Mouse (Mus musculus) forebrain, embryonic 13.5 days (tissue): ENCODE data around the gene Olfr613. TPM values are rescaled to one million over a fixed set of nuclear protein-coding genes. Genes with fewer than 3 reads are reported as not detected.
"Not testable (repeated sequence)": the region's sequence is repeated elsewhere in the genome, so short reads cannot be mapped to it uniquely, and the experiment has no call there.

Source experiments
- ATAC-seq: fragments of 200-750 bp; cut with Nextera tagmentation; 2 replicates; pipeline ENCODE4 v1.8.0; 2017
- H3K27ac ChIP-seq: fragments of 300-500 bp; sonication (generic); 2 replicates; pipeline ENCODE4 v1.5.1; 2015; ENCODE audit warnings: inconsistent platforms, mild to moderate bottlenecking, moderate library complexity
- H3K27me3 ChIP-seq: fragments of 300-500 bp; sonication (generic); 2 replicates; pipeline ENCODE4 v1.6.1; 2015; ENCODE audit warnings: mild to moderate bottlenecking, inconsistent platforms
- H3K36me3 ChIP-seq: fragments of 300-500 bp; sonication (generic); 2 replicates; pipeline ENCODE4 v1.6.1; 2015; ENCODE audit warnings: mild to moderate bottlenecking, inconsistent platforms; ENCODE audit not compliant: poor library complexity, severe bottlenecking
- H3K4me1 ChIP-seq: fragments of 300-500 bp; sonication (generic); 2 replicates; pipeline ENCODE4 v1.6.1; 2015; ENCODE audit warnings: inconsistent platforms
- H3K4me2 ChIP-seq: fragments of 300-500 bp; sonication (generic); 2 replicates; pipeline ENCODE4 v1.6.1; 2015; ENCODE audit warnings: inconsistent platforms, mild to moderate bottlenecking, moderate library complexity
- H3K4me3 ChIP-seq: fragments of 300-500 bp; sonication (generic); 2 replicates; pipeline ENCODE4 v1.5.1; 2015; ENCODE audit warnings: mild to moderate bottlenecking, inconsistent platforms
- H3K9ac ChIP-seq: fragments of 300-500 bp; sonication (generic); 2 replicates; pipeline ENCODE4 v1.6.1; 2015; ENCODE audit warnings: mild to moderate bottlenecking, inconsistent platforms
- H3K9me3 ChIP-seq: fragments of 300-500 bp; sonication (generic); replicated peaks from 2 replicates; pipeline ENCODE4 v1.6.1; 2016; ENCODE audit warnings: inconsistent platforms
- WGBS: fragments of 180-500 bp; shearing (Covaris S2); methylation state at CpG from one replicate; pipeline ENCODE4 v1.1.7; 2015; 5-methylcytosine and 5-hydroxymethylcytosine counted together
- microRNA-seq: library from miRNA; unstranded; fragments of <30 nt; microRNA quantifications from one replicate; pipeline ENCODE4, GENCODE M21; 2016
- polyA plus RNA-seq: library from polyadenylated mRNA; unstranded; fragments of >200 nt; fragmentation: Nextera tagmentation; extraction: Ambion mirVana; gene quantifications from 2 replicates; pipeline ENCODE4 v1.2.1, GENCODE M21; 2015

Olfr613 gene
- polyA plus RNA-seq, result not detected in 2 replicates

DNA sequence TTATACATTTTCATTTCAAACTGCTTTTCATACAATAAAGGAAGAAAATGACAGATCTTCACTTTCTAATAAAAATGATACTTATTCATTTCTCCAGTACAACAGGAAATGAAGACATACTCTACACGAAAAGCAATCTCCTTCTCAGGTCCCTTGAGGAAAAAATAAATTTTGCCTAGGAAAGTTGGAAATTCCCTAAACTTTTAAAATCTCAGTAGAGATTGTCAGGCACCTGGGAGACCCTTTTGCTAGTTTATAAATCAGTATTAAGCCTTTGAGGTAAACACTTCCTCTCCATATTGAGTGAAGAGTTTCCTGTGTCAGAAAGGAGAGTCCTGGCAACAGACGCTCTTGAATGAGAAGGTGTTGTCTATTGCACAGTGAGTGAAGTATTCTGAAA, at the start of gene Olfr613:
TSS of gene Olfr613 (plus strand) at position 301 of the 400 bp plus-strand sequence.
- no peak within 1 kb of the TSS for H3K4me3 ChIP-seq
- H3K4me1 ChIP-seq, result no peaks in the 10 kb centered on the region
- H3K36me3 ChIP-seq, result no peaks in the 10 kb centered on the region
- H3K4me2 ChIP-seq, result no peak within 1 kb of the TSS
- WGBS, result 89% methylated on average over 2 of the region's 2 CpGs
- ATAC-seq, result no peak
- no peak within 1 kb of the TSS for H3K9ac ChIP-seq
- H3K9me3 ChIP-seq, result no peaks in the 10 kb centered on the region
- no peak within 1 kb of the TSS for H3K27ac ChIP-seq
- no peaks in the 10 kb centered on the region for H3K27me3 ChIP-seq

DNA sequence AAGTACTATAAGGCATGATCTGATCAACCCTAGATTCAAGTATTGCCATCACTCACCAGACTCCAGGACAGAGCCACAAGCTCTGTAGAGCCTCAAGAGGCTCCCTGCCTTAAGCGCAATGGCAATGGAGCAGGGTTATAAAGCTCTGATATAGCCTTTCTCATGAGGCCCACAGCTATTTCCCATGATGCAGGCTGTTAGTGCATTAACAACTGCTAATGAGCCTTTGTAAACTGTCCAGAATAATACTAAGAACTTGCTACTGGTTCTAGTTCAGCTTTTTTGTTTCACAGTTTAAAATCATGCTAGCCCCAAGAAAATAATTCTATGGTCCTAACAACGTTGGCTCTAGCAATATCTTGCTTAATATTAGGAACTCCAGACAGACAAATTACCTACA, 35.9 kb upstream of the Olfr613 start, which contains the start of gene Olfr610:
TSS of gene Olfr610 (minus strand) at position 101 of the 400 bp plus-strand sequence.
- H3K9me3 ChIP-seq, result no peaks in the 10 kb centered on the region
- no peak for ATAC-seq
- H3K4me3 ChIP-seq, result no peak within 1 kb of the TSS
- H3K27ac ChIP-seq, result no peak within 1 kb of the TSS
- 90% methylated on average over 2 of the region's 2 CpGs for WGBS
- no peaks in the 10 kb centered on the region for H3K27me3 ChIP-seq
- no peaks in the 10 kb centered on the region for H3K36me3 ChIP-seq
- H3K4me2 ChIP-seq, result no peak within 1 kb of the TSS
- no peak within 1 kb of the TSS for H3K9ac ChIP-seq
- H3K4me1 ChIP-seq, result no peaks in the 10 kb centered on the region

DNA sequence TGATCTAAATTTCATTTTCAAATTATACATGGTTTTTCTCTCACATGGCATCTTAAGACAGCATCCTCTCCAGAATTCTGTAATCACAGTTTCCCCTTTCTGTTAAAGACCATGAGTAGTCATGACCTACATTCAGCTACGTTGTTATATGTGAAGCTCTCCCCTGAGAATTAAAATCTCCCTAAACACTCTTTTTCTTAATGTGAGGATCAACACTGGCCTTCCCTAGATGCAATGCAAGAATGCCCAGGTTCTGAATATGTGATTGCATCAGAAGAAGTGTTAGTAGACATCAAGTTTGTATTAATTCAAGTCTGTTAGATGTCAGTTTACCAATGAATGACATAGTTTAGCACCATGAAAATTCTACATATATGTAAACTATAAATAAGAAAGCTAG, 27.1 kb upstream of the Olfr613 start, which contains the start of gene Olfr611:
TSS of gene Olfr611 (minus strand) at position 101 of the 400 bp plus-strand sequence.
- not testable (repeated sequence) for H3K4me1 ChIP-seq, H3K27ac ChIP-seq, H3K9ac ChIP-seq, ATAC-seq, H3K4me3 ChIP-seq, H3K36me3 ChIP-seq, H3K27me3 ChIP-seq, H3K9me3 ChIP-seq, H3K4me2 ChIP-seq
- WGBS, result 56% methylated on average over 1 of the region's 1 CpGs

DNA sequence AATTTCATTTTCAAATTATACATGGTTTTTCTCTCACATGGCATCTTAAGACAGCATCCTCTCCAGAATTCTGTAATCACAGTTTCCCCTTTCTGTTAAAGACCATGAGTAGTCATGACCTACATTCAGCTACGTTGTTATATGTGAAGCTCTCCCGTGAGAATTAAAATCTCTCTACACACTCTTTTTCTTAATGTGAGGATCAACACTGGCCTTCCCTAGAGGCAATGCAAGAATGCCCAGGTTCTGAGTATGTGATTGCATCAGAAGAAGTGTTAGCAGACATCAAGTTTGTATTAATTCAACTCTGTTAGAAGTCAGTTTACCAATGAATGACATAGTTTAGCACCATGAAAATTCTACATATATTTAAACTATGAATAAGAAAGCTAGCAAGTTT, 5.3 kb upstream of the Olfr613 start, which contains the start of gene Olfr612:
TSS of gene Olfr612 (minus strand) at position 101 of the 400 bp plus-strand sequence.
- H3K27ac ChIP-seq, H3K9me3 ChIP-seq, H3K27me3 ChIP-seq, H3K4me2 ChIP-seq, H3K4me3 ChIP-seq, H3K4me1 ChIP-seq, H3K9ac ChIP-seq, ATAC-seq, H3K36me3 ChIP-seq: not testable (repeated sequence)
- 85% methylated on average over 2 of the region's 2 CpGs for WGBS

DNA sequence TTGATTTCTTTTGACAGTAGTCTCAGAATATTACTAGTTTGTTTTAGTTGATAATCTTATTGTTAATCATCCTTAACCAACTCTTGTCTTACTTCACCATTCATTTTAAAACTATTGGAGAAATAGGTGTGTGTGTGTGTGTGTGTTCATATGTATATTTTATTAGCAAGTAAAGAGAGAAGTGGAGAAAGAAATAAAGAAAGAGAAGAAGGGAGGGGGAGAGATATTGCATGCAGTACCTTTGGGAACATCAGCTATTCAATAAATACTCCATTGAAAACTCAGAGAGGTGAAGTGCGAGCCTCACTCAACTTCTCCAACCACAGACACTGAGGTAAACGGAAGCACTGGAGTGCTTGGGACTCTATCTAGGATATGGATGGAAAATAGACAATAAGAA, 7.9 kb downstream of the Olfr613 start, which contains the start of gene Olfr615:
TSS of gene Olfr615 (plus strand) at position 301 of the 400 bp plus-strand sequence.
- H3K27me3 ChIP-seq, result no peaks in the 10 kb centered on the region
- H3K27ac ChIP-seq, result no peak within 1 kb of the TSS
- H3K4me2 ChIP-seq, result no peak within 1 kb of the TSS
- no peaks in the 10 kb centered on the region for H3K36me3 ChIP-seq
- WGBS, result 89% methylated on average over 2 of the region's 2 CpGs
- no peaks in the 10 kb centered on the region for H3K9me3 ChIP-seq
- H3K9ac ChIP-seq, result no peak within 1 kb of the TSS
- ATAC-seq, result no peak
- no peak within 1 kb of the TSS for H3K4me3 ChIP-seq
- no peaks in the 10 kb centered on the region for H3K4me1 ChIP-seq

DNA sequence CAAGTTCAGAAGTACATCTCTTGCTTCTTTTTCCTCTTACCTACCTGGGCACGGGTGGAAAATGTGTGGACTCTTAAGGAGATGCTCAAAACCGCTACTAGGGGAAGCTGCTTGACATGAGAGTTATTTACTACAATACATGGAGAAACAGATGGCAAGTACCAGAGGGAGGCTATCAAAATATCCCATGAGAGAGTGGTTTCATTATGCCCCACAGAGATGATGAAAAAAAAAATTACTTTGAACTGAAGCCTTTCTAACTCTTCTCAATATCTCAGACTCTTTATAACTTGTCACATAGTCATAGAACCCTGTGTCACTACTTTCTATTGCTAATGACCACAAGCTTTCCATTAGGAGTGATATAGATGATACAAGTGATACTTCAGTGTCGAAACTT, 21.2 kb downstream of the Olfr613 start, which contains the start of gene Olfr616:
TSS of gene Olfr616 (minus strand) at position 101 of the 400 bp plus-strand sequence.
- Histone ChIP-seq H3K9me3 (no peaks in the 10 kb centered on the region), H3K36me3 (no peaks in the 10 kb centered on the region), H3K4me1 (no peaks in the 10 kb centered on the region), H3K4me3 (no peak within 1 kb of the TSS), H3K4me2 (no peak within 1 kb of the TSS), H3K27me3 (no peaks in the 10 kb centered on the region), H3K9ac (no peak within 1 kb of the TSS), H3K27ac (no peak within 1 kb of the TSS)
- WGBS, result 75% methylated on average over 3 of the region's 3 CpGs
- no peak for ATAC-seq

DNA sequence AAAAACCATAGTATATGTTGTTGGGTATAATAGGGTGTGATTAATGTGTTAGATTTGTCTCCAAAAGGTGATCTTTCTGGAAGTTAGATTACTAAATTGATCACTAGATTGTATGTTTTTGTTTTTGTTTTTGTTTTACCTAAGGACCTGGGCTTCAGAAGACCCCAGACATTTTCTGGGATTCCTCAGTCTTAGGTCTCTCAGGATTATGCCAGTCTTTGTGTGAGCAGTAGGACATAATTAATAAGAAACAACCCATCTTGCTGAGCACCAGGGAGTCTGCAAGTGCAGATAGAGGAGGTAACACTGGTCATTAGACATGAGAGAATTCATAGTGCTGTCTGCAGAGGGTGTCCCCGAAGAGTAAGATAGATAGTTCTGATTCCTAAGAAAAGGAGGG, 24.9 kb downstream of the Olfr613 start, which contains the start of gene Olfr617:
TSS of gene Olfr617 (plus strand) at position 301 of the 400 bp plus-strand sequence.
- Histone ChIP-seq H3K4me2 (no peak within 1 kb of the TSS), H3K36me3 (no peaks in the 10 kb centered on the region), H3K9me3 (no peaks in the 10 kb centered on the region), H3K27ac (no peak within 1 kb of the TSS), H3K4me1 (no peaks in the 10 kb centered on the region), H3K27me3 (no peaks in the 10 kb centered on the region), H3K4me3 (no peak within 1 kb of the TSS), H3K9ac (no peak within 1 kb of the TSS)
- 90% methylated on average over 1 of the region's 1 CpGs for WGBS
- no peak for ATAC-seq

DNA sequence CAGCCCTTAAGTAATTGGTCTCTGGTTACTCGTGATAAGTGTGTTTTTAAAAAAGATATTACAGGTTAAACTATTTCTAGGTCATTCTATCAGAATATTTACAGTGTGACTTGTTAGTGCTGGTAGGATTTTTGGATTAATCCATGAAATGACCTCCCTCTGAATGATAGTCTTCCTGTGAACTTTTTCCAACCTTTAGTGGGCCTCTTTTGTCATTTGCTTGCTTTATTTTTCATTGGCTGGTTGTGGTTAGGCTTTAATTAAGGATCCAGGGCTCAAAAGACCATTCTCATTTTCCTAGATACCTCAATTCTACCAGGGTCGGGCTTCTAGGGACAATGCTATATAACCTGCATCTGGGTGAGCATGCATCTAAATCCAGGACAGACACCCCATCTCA, 41.9 kb downstream of the Olfr613 start, which contains the start of gene Olfr618:
TSS of gene Olfr618 (plus strand) at position 301 of the 400 bp plus-strand sequence.
- no peaks in the 10 kb centered on the region for H3K27me3 ChIP-seq
- H3K27ac ChIP-seq, result no peak within 1 kb of the TSS
- WGBS, result 68% methylated on average over 2 of the region's 2 CpGs
- ATAC-seq, result no peak
- no peaks in the 10 kb centered on the region for H3K4me1 ChIP-seq
- no peaks in the 10 kb centered on the region for H3K9me3 ChIP-seq
- no peak within 1 kb of the TSS for H3K9ac ChIP-seq
- H3K36me3 ChIP-seq, result no peaks in the 10 kb centered on the region
- H3K4me2 ChIP-seq, result no peak within 1 kb of the TSS
- H3K4me3 ChIP-seq, result no peak within 1 kb of the TSS

DNA sequence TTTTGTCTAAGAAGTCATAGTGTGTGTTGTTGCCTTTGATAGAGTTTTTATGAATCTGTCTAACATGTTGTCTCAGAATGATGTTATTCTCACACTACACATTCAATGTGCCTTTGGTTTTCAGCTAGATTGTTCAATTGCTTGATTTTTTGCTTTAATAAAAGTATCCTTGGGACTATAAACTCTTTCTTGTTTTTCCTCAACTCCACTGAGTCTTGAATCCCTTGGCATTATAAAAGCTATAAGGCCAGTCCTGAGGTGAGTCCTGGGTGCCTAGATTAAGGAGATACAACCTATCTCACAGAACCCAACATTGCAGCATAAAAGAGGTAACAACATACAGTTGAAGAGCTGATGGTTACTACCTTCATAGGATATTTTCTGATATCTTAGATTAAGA, 52.4 kb downstream of the Olfr613 start, which contains the start of gene Olfr619:
TSS of gene Olfr619 (plus strand) at position 301 of the 400 bp plus-strand sequence.
- no peaks in the 10 kb centered on the region for H3K27me3 ChIP-seq
- H3K9ac ChIP-seq, result no peak within 1 kb of the TSS
- no peaks in the 10 kb centered on the region for H3K4me1 ChIP-seq
- no peak within 1 kb of the TSS for H3K4me2 ChIP-seq
- H3K9me3 ChIP-seq, result no peaks in the 10 kb centered on the region
- H3K27ac ChIP-seq, result no peak within 1 kb of the TSS
- ATAC-seq, result no peak
- H3K4me3 ChIP-seq, result no peak within 1 kb of the TSS
- no peaks in the 10 kb centered on the region for H3K36me3 ChIP-seq

Small RNAs within 50 kb of the gene (microRNA-seq; reads per million reads assigned to microRNA genes)
- gene Gm26506, result not detected

Other genes starting within 250 kb of the Olfr613 start
- gene Olfr596, start 242.4 kb upstream of the Olfr613 start, polyA plus RNA-seq, result not detected in 2 replicates
- not detected in 2 replicates for gene Olfr597, start 231.8 kb upstream of the Olfr613 start, polyA plus RNA-seq
- gene Olfr598, start 224.5 kb upstream of the Olfr613 start, polyA plus RNA-seq, result not detected in 2 replicates
- not detected in 2 replicates for gene Olfr599, start 212.2 kb upstream of the Olfr613 start, polyA plus RNA-seq
- gene Olfr600, start 198.4 kb upstream of the Olfr613 start, polyA plus RNA-seq, result not detected in 2 replicates
- not detected in 2 replicates for gene Olfr601, start 185.4 kb upstream of the Olfr613 start, polyA plus RNA-seq
- not detected in 2 replicates for gene Olfr603, start 161.9 kb upstream of the Olfr613 start, polyA plus RNA-seq
- not detected in 2 replicates for gene Usp17lc, start 133.0 kb upstream of the Olfr613 start, polyA plus RNA-seq
- gene Olfr605, start 102.6 kb upstream of the Olfr613 start, polyA plus RNA-seq, result not detected in 2 replicates
- gene Olfr606, start 99.0 kb upstream of the Olfr613 start, polyA plus RNA-seq, result not detected in 2 replicates
- not detected in 2 replicates for gene Olfr607, start 83.9 kb upstream of the Olfr613 start, polyA plus RNA-seq
- not detected in 2 replicates for gene Olfr608, start 78.2 kb upstream of the Olfr613 start, polyA plus RNA-seq
- not detected in 2 replicates for gene Olfr609, start 50.0 kb upstream of the Olfr613 start, polyA plus RNA-seq
- not detected in 2 replicates for gene Olfr610, start 36.0 kb upstream of the Olfr613 start, polyA plus RNA-seq
- not detected in 2 replicates for gene Olfr611, start 27.2 kb upstream of the Olfr613 start, polyA plus RNA-seq
- not detected in 2 replicates for gene Olfr612, start 5.4 kb upstream of the Olfr613 start, polyA plus RNA-seq
- gene Olfr615, start 8.0 kb downstream of the Olfr613 start, polyA plus RNA-seq, result not detected in 2 replicates
- gene Olfr616, start 21.1 kb downstream of the Olfr613 start, polyA plus RNA-seq, result not detected in 2 replicates
- not detected in 2 replicates for gene Olfr617, start 25.0 kb downstream of the Olfr613 start, polyA plus RNA-seq
- gene Olfr618, start 42.0 kb downstream of the Olfr613 start, polyA plus RNA-seq, result not detected in 2 replicates
- not detected in 2 replicates for gene Olfr619, start 52.5 kb downstream of the Olfr613 start, polyA plus RNA-seq
- gene Olfr620, start 64.5 kb downstream of the Olfr613 start, polyA plus RNA-seq, result not detected in 2 replicates
- gene Olfr622, start 94.6 kb downstream of the Olfr613 start, polyA plus RNA-seq, result not detected in 2 replicates
- gene Olfr623, start 115.6 kb downstream of the Olfr613 start, polyA plus RNA-seq, result not detected in 2 replicates
- gene Olfr624, start 123.1 kb downstream of the Olfr613 start, polyA plus RNA-seq, result 0.03 TPM in 1 of 2 replicates, not detected in the other
- not detected in 2 replicates for gene Olfr625-ps1, start 134.6 kb downstream of the Olfr613 start, polyA plus RNA-seq
- gene Olfr243, start 166.6 kb downstream of the Olfr613 start, polyA plus RNA-seq, result not detected in 2 replicates
- gene Olfr628, start 182.3 kb downstream of the Olfr613 start, polyA plus RNA-seq, result not detected in 2 replicates
- gene Olfr629, start 196.9 kb downstream of the Olfr613 start, polyA plus RNA-seq, result not detected in 2 replicates
- not detected in 2 replicates for gene Olfr630, start 209.3 kb downstream of the Olfr613 start, polyA plus RNA-seq
- gene Olfr69, start 223.5 kb downstream of the Olfr613 start, polyA plus RNA-seq, result not detected in 2 replicates
- not detected in 2 replicates for gene Olfr68, start 231.6 kb downstream of the Olfr613 start, polyA plus RNA-seq
- gene Olfr67, start 243.7 kb downstream of the Olfr613 start, polyA plus RNA-seq, result not detected in 2 replicates